Mouse (Mus musculus) forebrain, embryonic 14.5 days (tissue): ENCODE results near the gene Mrpl42. TPM values are rescaled to one million over a fixed set of nuclear protein-coding genes. Genes with fewer than 3 reads are reported as not detected.

ENCODE experiments used
- ATAC-seq: fragments of 200-750 bp; cut with Nextera tagmentation; 2 replicates; pipeline ENCODE4 v1.8.0; 2017; ENCODE audit warnings: mild to moderate bottlenecking, moderate library complexity
- DNase-seq: peaks from one replicate; pipeline ENCODE4 v3.0.0-alpha.2; 2015; ENCODE audit warnings: low spot score
- H3K27ac ChIP-seq: fragments of 300-500 bp; sonication (generic); 2 replicates; pipeline ENCODE4 v1.5.1; 2014; ENCODE audit warnings: low read depth, mild to moderate bottlenecking, control low read depth, low read length, moderate library complexity
- H3K27me3 ChIP-seq: fragments of 300-500 bp; sonication (generic); replicated peaks from 2 replicates; pipeline ENCODE4 v1.6.1; 2014; ENCODE audit warnings: low read length, control low read depth, mixed read lengths; ENCODE audit not compliant: control insufficient read depth, insufficient read depth
- H3K36me3 ChIP-seq: fragments of 300-500 bp; sonication (generic); 2 replicates; pipeline ENCODE4 v1.6.1; 2014; ENCODE audit warnings: low read length, control low read depth; ENCODE audit not compliant: control insufficient read depth, insufficient read depth
- H3K4me1 ChIP-seq: fragments of 300-500 bp; sonication (generic); 2 replicates; pipeline ENCODE4 v1.6.1; 2014; ENCODE audit warnings: antibody characterized with exemption, low read length, control low read depth; ENCODE audit not compliant: control insufficient read depth, insufficient read depth
- H3K4me2 ChIP-seq: fragments of 300-500 bp; sonication (generic); 2 replicates; pipeline ENCODE4 v1.6.1; 2014; ENCODE audit warnings: mild to moderate bottlenecking, control low read depth, low read length
- H3K4me3 ChIP-seq: fragments of 300-500 bp; sonication (generic); 2 replicates; pipeline ENCODE4 v1.5.1; 2014; ENCODE audit warnings: low read depth, low read length, control low read depth
- H3K9ac ChIP-seq: fragments of 300-500 bp; sonication (generic); 2 replicates; pipeline ENCODE4 v1.6.1; 2014; ENCODE audit warnings: mild to moderate bottlenecking, low read length, control low read depth, moderate library complexity
- H3K9me3 ChIP-seq: fragments of 300-500 bp; sonication (generic); replicated peaks from 2 replicates; pipeline ENCODE4 v1.6.1; 2016; ENCODE audit warnings: low read length, control low read depth, mixed read lengths; ENCODE audit not compliant: control insufficient read depth
- WGBS: fragments of 180-500 bp; shearing (Covaris S2); extraction: QIAGEN DNeasy Blood & Tissue Kit; methylation state at CpG from one replicate; pipeline ENCODE4 v1.1.7; 2014; 5-methylcytosine and 5-hydroxymethylcytosine counted together
- polyA plus RNA-seq: library from polyadenylated mRNA; unstranded; fragments of >200 nt; fragmentation: Nextera tagmentation; extraction: Ambion mirVana; gene quantifications from 2 replicates; pipeline ENCODE4 v1.2.1, GENCODE M21; 2014

Gene Mrpl42
- polyA plus RNA-seq, 1 experiment from 2014 or later = 324 TPM

DNA sequence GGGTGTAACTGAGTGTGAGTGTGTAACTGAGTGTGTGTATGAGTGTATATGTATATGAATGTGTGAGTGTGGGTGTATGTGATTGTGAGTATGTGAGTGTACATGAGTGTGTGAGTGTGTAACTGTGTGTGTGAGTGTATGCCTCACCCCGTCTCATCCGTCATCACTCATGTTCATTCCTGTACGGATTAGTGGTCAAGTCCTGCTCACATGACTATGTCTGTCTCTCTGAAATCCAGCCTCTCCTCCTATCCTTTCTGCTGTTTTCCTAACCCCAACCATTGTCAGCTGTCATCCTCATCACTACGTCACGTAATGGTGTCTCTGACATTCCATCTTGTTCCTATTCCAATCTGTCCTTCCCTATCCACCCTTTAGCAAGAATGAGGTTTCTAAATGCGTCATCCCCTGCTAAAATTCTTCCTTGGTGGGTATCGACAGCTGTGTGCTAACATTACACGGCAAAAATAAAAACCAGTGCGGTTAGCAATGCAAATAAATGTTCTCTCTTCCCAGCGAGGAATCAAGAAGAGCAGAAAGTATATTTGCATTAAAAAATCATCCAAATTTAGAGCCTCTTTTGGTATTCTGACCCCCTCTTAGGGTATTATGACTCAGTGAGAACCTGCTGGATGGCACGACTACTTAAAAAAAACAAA lies 29.7 kb downstream of the Mrpl42 start:
- Histone ChIP-seq H3K4me3 (no peak overlapping the region), H3K27ac (no peak overlapping the region), H3K36me3 (no peaks in the 10 kb centered on the region), H3K27me3 (no peaks in the 10 kb centered on the region), H3K9me3 (no peaks in the 10 kb centered on the region), H3K4me2 (no peak overlapping the region), H3K9ac (no peak overlapping the region), H3K4me1 (no peaks in the 10 kb centered on the region)
- ATAC-seq (no peak), DNase-seq (no peak)
- WGBS = 80% methylated on average over 11 of the region's 11 CpGs

- Histone ChIP-seq H3K4me1 (no peaks in the 10 kb centered on the region), H3K36me3 (no peaks in the 10 kb centered on the region), H3K4me3 (no peak overlapping the region), H3K27ac (no peak overlapping the region), H3K9ac (no peak overlapping the region), H3K9me3 (no peaks in the 10 kb centered on the region), H3K27me3 (no peaks in the 10 kb centered on the region), H3K4me2 (no peak overlapping the region)
- 85% methylated on average over 3 of the region's 3 CpGs for WGBS
- DNase-seq = no peak
- ATAC-seq = no peak
These were observed 30.6 kb downstream of the Mrpl42 start for GRCm38 (mm10) chr10:95471186-95471585.

DNA sequence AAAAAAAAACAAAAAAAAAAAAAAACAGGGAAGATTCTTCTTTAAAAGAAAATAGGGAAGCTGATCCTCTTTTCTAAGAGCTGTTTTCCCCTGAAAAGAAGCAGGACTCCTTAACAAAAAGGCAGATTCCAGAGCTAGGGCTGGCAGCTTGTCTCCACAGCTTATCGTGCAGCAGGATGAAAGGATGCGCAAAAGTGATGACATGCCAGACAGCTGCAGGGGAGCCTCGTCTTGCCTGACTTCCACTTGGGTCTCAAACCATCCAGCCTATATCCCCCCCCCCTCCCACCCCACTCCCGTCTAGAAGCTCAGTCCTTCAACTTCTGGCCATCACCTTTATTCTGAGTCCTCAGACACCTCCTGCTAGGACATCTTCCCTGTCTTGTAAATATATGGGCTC lies 32.8 kb downstream of the Mrpl42 start:
- no peaks in the 10 kb centered on the region for H3K27me3 ChIP-seq
- ATAC-seq = no peak
- no peaks in the 10 kb centered on the region for H3K9me3 ChIP-seq
- 65% methylated on average over 4 of the region's 4 CpGs for WGBS
- H3K4me3 ChIP-seq = no peak overlapping the region
- H3K27ac ChIP-seq = no peak overlapping the region
- H3K4me1 ChIP-seq = no peaks in the 10 kb centered on the region
- no peaks in the 10 kb centered on the region for H3K36me3 ChIP-seq
- H3K9ac ChIP-seq = no peak overlapping the region
- H3K4me2 ChIP-seq = no peak overlapping the region
- no peak for DNase-seq

GRCm38 (mm10) chr10:95465485-95465896 lies 36.2 kb downstream of the Mrpl42 start:
- H3K27ac ChIP-seq = no peak overlapping the region
- no peaks in the 10 kb centered on the region for H3K9me3 ChIP-seq
- no peaks in the 10 kb centered on the region for H3K4me1 ChIP-seq
- DNase-seq (no peak), ATAC-seq (no peak)
- no peak overlapping the region for H3K4me3 ChIP-seq
- no peaks in the 10 kb centered on the region for H3K27me3 ChIP-seq
- no peak overlapping the region for H3K4me2 ChIP-seq
- whole genome bisulfite sequencing = 74% methylated on average over 4 of the region's 4 CpGs
- no peak overlapping the region for H3K9ac ChIP-seq
- no peaks in the 10 kb centered on the region for H3K36me3 ChIP-seq

- Histone ChIP-seq H3K4me1 (no peaks in the 10 kb centered on the region), H3K27ac (no peak overlapping the region), H3K36me3 (no peaks in the 10 kb centered on the region), H3K4me2 (no peak overlapping the region), H3K9me3 (no peaks in the 10 kb centered on the region), H3K9ac (no peak overlapping the region), H3K27me3 (no peaks in the 10 kb centered on the region), H3K4me3 (no peak overlapping the region)
- 53% methylated on average over 6 of the region's 6 CpGs for WGBS
- ATAC-seq (no peak), DNase-seq (peak; percentile 37)
These were observed 37.2 kb downstream of the Mrpl42 start for GRCm38 (mm10) chr10:95464527-95464926.

- Histone ChIP-seq H3K27me3 (no peaks in the 10 kb centered on the region), H3K4me1 (no peaks in the 10 kb centered on the region), H3K36me3 (no peaks in the 10 kb centered on the region), H3K27ac (no peak overlapping the region), H3K4me2 (no peak overlapping the region), H3K4me3 (no peak overlapping the region), H3K9me3 (no peaks in the 10 kb centered on the region), H3K9ac (no peak overlapping the region)
- ATAC-seq = no peak
- DNase-seq = no peak
- 70% methylated on average over 1 of the region's 1 CpGs for WGBS
These were observed 39.5 kb downstream of the Mrpl42 start for GRCm38 (mm10) chr10:95462231-95462630.

DNA sequence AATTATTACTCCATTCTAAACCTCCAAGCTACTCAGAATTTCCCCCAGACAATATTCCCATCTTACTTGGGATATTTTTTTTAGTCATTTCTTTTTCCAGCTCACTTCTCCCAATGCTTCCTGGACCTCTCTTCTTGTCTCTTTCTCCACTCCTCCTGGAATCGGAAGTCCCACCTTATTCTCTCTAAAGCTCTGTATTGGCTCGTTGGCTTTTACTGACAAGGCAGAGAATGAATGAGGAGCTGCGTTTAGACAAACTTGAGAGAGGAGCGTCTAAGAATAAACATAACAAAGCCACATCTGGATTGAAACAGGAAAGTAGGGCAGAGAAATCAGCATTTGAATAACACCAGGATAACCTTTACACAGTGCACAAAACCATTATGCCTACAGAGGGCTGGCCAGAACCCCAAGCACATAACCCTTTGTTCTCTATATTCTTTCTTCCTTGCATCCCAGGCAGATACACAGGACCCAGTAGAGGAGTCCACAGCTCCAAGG lies 40.6 kb downstream of the Mrpl42 start:
- no peak overlapping the region for H3K27ac ChIP-seq
- H3K27me3 ChIP-seq = no peaks in the 10 kb centered on the region
- H3K4me2 ChIP-seq = no peak overlapping the region
- no peaks in the 10 kb centered on the region for H3K36me3 ChIP-seq
- no peak for DNase-seq
- H3K4me1 ChIP-seq = no peaks in the 10 kb centered on the region
- 58% methylated on average over 4 of the region's 4 CpGs for WGBS
- ATAC-seq = no peak
- H3K4me3 ChIP-seq = no peak overlapping the region
- H3K9me3 ChIP-seq = no peaks in the 10 kb centered on the region
- no peak overlapping the region for H3K9ac ChIP-seq

DNA sequence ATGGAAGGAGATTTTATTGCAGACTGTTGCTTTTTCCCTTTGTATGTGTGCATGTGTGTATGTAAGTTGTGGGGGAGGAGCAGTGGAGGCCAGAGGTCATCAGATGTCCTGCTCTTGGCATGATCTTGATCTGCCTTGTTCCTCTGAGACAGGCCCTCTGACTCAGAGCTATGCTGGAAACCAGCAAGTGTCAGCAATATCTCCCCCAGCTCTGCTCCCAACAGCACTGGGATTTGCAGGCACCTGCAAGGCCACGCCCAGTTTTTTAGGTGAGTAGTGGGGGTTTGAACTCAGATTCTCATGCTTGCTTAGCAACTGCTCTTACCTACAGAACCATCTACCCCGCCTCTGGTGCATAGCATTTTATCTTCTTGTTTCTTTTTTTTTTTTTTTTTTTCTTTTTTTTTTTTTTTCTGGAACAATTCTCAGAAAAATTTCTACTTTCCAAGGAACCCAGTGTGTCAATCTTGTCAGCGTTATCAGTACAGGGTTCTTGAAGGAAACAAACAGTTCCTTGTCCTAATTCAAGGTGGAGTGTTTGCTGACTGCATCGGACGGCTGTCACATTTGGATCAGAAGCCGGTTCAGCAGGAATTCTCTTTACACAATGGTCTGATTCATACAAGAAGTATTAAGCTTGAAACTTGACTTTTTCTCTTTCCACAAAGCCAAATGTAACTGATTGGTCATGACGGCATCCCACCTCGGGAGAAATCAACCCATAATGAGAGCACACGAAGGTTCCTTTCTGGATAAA lies 43.5 kb downstream of the Mrpl42 start:
- Histone ChIP-seq H3K9ac (no peak overlapping the region), H3K4me2 (no peak overlapping the region), H3K27ac (0 out of 2 replicates have a peak overlapping the region, but pooled peaks have one; percentile 4), H3K36me3 (no peaks in the 10 kb centered on the region), H3K4me3 (no peak overlapping the region), H3K27me3 (no peaks in the 10 kb centered on the region), H3K9me3 (no peaks in the 10 kb centered on the region), H3K4me1 (no peaks in the 10 kb centered on the region)
- no peak for DNase-seq
- ATAC-seq = no peak
- WGBS = 87% methylated on average over 9 of the region's 9 CpGs
